Mouse (Mus musculus): ENCODE data around the gene Prkce.

Gene Prkce

DNA sequence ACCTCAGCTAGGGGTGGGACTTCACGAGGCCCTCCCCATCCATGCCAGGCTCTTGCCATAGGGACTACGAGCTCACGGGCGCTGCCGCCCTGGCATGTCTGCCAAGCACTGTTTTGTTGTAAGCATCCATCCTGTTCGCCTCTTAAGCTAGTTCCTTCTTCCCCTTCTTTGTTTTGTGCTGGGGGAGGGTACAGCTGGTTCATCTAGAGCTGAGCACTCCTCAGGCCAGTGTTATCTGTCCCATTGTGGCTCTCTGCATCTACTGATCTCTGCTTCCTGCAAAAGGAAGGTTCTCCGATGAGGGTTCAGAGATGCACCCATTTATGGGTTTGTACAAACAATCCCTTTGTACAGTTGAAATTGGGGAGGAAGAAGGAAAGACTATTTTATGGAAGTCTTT lies 9.1 kb downstream of the Prkce start:
- DNase-seq (ENCODE audit: low spot score in 2 of 2), result no peak

DNA sequence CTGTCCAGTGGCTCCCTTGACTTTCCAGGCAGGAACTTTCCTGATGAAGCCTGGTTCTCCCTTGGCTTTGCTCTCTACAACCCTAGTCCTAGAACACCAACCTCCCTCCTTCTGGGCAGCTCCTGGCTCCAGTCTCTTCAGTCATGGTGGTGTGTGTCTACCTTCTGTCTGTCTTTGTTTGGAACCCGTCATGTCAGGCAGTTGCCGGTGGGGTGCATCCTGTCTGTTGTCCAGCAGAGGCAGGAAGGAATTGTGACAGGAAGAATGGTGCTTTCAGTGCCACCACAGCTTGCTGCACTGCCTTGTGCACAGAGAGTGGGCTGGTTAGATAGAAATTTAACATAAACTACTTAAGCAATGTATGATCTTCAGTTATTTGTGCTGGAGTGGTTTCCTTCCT lies 16.2 kb downstream of the Prkce start:
- no peak for DNase-seq (ENCODE audit: low spot score in 2 of 2)

DNA sequence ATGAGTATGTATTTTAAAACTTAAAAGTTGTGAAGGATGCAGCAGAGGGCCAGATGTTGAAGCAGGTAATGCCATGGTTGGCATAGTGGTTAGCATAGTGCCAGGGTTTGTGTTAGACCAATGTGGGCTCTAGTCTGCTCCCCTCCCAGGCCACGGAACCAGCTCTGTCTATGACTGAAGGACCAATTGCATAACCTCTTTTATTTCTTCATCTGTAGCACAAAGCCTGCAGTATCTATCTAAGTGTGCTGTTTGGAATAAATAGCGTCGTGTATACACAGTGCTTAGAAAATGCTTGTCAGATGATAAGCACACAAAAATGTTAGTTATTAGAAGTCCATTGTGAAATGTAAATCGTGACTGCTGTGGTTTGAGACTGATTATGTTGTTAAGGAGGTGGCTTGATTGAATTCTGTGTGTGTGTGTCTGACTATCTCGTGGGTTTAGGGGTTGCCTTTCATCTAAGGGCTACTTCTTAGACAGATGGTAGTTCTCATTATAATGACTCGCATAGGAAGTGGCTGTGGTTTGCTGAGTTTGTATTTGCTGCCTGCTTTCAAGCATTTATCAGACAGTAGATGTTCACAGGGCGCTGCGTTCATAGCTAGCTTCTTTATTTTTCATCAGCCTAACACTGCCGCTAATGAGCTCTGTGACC lies 17.1 kb downstream of the Prkce start:
- DNase-seq (ENCODE audit: low spot score in 2 of 2), result no peak

DNA sequence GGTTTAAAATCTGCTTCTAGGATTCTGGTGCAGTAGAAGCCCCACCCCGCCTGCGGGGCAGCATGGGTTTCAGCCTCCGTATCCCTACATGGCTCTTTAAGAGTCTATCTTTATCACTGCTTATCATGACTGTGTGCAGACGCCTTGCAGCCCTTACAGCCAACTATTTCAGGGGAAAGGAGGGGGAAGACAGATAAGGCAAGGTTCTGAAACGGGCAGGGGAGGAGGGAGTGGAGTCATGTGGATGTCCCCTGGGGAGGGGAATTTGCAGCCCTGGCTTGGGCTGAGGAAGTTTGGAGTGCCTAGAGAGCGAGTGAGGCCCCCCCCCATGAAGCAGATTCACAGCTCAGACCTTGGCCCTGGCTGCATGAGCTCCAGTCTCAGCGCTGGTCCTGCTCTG lies 18.0 kb downstream of the Prkce start:
- DNase-seq (ENCODE audit: low spot score in 2 of 2), result no peak

DNA sequence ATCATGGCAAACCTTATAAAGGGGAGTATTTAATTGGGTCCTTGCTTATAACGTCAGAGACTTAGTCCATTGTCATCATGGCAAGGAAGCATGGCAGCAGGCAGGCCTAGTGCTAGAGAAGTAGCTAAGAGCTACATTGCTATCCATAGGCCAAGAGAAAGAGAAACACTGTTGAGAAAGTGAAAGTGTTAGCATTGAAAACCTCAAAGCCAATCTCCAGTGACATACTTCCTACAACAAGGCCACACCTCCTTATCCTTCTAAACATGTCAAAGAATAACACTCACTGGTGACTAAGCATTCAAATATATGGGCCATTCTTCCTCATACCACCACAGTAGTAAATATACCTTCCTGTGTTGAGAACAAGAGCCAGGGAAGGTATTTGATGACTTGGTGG lies 20.2 kb downstream of the Prkce start:
- no peak for DNase-seq (ENCODE audit: low spot score in 2 of 2)

DNA sequence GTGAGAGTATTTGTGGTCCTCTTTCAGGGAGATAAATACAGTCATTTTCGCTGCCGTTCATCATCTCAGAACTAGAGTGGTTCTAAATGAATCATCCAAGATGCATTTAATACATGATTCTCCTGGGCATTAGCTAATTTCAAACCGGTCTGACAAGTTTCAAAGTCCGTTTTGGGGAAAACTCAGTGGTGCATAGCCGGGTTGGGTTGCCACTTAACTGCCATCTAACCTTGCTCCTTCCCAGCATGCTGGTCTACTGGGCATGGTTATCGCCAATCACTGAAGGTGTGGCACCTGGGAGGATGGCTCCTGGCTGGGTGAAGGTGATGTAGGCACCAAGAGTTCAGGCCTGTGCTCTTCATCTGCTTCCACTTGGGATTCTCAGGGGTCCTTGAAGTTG lies 26.4 kb downstream of the Prkce start:
- DNase-seq (ENCODE audit: low spot score in 2 of 2), result no peak

DNA sequence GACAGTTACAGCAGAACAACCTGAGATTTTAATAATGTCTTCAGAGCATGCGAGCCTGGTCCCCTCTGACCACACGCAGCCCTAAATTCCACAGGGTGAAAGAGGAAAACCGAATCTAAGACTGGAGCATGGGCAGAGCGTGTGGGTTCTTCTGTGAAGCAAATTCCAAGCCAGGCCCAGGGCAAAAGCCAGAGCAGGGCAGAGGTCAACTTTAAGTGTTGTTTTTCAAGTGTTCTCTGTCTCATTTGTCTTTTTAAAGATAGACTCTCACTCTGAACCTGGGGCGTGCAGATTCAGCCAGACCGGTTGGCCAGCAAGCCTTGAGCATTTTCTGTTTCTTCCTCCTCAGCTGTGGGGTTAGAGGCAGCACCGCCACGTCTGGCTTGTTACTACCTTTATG lies 27.3 kb downstream of the Prkce start:
- DNase-seq (ENCODE audit: low spot score in 2 of 2), result no peak

DNA sequence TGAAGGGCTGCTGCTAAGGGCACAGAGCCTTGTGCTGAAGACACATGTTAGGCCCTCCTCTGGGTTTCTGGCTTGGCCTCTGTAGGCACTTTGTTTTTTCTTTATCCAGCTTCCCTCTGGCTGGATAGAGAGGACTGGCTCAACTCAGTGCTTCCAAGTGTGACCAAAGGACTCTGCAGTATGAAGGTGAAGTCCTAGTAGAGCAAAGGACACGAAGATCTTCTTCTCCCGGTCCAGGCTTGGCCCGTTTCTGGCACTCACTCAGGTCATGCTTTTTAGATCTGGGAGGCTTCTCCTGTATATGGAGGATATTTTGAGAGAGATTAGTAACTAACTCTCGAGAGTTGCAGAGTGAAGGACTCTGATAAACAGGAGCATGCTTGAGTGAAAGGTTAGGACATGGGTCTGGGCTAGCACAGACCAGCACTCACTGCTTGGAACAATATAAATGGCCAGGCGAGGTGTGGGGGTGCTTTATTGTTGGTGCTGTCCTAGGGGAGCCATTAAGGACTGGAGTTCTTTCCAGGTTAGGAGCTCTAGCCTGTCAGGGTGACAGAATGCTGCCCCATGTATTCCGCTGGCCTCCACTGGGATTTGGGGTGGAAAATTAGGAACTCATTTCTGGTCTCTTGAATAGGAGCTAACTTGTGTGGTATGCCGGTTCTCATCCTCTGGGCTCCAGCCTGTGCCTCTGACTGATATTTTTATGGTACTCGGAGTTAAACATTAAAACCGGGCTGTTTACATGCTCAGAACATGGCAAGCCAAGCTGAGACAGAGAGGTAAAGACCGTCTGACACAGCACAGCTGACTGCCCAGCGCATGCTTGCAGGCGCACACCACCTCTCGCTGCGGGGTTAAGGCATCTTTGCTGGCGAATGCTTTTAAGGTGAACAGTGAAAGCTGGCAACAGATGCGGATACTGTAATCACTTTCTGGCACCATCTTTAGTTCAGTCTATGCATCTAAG lies 31.2 kb downstream of the Prkce start:
- no peak for DNase-seq (ENCODE audit: low spot score in 2 of 2)

DNA sequence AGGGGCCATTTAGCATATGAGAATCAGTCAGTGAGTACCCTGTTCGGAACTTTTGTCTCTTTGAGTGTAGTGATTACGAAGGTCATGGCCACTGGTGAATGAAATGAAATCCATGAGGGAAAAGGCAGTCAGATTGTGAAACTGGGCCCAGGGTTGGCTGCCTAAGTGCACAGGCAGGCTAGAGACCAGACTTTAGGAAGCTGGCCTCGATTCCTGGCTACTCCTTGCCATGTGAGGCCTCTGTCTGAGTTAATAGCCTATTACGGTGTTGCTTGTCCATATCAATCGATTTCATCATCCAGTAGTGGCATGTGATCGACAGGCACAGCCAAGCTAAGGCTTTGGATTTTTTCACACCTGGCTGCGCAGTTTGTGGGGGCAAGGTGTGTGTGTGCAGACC lies 34.4 kb downstream of the Prkce start:
- DNase-seq (ENCODE audit: low spot score in 2 of 2), result no peak

DNA sequence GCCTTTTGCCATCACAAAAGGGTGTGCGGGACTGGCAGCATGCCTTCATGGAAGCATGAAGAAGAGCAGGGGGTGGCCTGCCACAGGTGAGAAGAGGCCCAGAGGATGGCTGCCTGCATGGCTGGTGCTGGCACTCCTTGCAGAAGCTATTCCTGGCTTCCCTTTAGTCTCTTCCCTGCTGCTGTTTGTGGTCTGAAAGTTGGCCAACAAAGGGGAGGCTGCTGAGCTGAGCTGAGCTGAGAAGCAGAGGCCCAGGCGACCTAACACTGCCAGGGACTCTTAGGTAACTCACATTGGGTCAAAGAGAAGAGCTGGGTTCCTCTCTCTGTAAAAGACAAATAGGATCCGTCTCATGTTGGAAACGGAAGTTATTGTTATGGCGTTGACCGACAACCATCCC lies 35.4 kb downstream of the Prkce start:
- DNase-seq (ENCODE audit: low spot score in 2 of 2), result no peak

DNA sequence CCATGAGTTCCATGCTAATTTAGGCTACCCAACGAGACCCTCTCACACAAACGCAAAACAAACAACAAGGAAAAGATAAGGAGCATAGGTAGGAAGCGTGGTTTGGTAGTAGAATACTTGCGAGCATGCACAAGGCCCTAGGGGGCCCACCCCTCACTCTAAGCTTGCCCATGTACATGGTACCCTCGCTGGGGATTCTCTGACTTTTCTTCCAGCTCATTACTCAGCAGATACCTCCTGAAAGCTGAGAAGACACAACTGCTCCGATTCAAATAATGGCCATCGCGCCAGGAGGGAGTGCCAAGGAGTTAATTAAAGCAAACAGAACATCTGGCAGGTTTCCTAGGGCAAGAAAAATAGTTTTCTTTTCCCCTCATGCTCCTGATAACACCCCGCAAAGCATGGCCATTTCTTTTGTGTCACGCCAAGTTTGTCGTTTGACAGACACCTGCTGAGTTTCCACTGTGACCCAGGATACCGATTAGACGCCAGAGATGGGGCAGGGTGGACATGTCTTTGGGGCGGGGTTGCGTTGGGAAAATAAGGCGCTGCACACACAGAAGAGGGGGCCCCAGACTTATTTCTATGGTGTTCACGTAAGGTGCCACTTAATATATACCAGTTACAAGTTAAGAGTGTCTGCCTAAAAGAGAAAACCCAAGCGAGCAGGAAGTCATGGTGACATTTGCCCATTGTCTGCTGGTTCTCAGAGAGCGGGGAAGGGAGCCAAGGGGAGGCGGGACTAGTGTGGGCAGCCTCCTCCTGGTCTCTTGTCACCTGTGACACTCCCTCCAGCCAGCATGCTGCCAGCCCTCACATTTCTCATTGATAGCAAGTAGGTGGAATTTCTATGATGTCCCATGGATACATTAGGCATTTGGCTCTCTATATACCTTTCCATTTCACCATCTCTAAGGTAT lies 36.2 kb downstream of the Prkce start:
- DNase-seq (ENCODE audit: low spot score in 2 of 2), result no peak

DNA sequence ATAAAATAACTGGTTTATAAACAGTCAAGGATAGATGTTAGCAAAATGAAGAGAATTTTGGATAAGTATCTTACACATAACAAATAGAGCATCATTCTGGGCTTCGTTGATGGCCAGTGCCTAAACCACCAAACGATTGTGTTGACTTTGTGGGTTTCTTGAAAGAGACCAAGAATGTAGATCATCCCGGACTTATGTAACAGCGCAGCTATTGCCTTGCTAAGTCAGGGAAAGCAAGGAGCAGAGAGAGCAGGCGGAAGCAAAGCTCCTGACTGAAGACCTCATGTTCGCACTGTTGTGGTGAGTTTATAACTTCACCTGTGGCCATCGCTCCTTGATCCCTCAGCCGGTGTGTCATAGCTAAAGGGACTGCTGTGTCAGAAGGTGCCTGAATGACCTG lies 38.7 kb downstream of the Prkce start:
- no peak for DNase-seq (ENCODE audit: low spot score in 2 of 2)

DNA sequence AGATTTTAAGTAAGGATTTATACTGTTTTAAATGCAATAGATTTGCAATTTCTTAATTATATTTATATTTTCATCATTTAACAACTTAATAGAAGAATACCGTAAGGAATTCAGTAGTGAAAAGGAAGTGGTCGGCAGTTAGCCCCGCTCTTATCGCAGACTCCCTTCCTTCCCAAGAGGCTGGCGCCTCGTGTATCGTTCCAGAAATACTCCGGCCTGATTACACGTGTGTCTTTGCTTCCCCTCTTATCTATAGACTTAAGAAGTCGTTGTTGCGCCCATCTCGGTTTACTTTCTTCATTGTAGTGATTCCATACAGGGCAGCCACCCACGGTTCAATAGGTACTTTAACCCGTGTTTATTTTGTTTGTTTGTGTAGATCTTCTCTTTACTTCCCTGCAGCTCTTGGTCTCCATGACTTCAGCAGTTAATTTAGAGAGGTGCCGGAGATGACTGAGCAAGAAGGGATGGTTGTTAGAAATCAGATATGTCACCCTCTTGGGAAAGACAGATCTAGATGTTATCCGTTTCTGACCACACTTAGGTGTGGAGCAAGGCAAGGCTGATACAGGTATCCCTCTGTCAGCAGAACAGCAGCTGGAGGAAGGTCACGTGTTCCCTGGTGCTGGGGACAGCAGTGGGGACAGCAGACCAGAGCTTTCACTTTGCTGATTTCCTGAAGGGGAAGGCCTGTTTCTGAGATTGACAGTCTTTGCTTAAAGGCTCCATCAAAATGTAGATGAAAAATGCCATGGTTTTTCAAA lies 40.7 kb downstream of the Prkce start:
- DNase-seq (ENCODE audit: low spot score in 2 of 2), result no peak

DNA sequence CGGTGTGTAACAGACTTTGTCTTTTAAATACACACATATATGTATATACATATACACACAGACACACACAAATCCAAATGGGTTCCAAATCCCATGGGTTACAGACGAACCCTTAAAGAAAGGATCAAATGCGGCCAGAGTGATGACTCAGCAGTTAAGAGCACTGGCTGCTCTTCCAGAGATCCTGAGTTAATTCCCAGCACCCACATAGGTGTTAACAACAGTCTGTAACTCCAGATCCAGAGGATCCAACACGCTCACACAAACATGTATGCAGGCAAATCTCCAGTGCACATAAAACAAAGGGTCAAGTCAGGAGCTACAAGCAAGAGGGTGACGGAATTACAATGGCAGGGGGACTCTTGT lies 41.2 kb downstream of the Prkce start:
- DNase-seq (ENCODE audit: low spot score in 2 of 2), result no peak

DNA sequence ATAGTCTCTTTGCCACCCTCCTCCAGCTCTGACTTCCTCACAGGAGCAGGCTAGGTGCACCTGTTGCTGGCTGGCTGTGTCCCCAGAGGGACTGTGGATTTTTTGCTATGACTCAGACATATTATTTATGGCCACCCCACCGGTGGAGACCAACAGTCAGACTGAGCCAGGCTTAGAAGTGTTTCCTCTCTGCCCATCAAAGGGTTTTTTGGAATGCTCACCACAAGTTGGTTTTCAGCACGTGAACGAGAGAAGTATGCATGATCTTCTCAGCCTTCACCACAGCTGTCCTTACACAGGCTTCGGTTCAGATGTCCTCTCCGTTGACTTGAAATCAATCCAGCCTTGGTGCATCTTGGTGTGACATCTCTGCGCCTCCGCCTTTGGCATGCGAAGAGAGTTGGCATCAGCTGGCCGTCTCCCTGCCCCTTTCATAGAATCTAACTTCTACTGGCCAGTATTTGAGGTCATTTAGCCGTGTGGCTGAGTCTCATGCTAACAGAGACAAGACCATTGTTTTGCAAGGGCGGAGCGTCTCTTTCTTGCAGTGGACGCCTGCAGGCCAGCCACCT lies 42.2 kb downstream of the Prkce start:
- DNase-seq (ENCODE audit: low spot score in 2 of 2), result no peak

DNA sequence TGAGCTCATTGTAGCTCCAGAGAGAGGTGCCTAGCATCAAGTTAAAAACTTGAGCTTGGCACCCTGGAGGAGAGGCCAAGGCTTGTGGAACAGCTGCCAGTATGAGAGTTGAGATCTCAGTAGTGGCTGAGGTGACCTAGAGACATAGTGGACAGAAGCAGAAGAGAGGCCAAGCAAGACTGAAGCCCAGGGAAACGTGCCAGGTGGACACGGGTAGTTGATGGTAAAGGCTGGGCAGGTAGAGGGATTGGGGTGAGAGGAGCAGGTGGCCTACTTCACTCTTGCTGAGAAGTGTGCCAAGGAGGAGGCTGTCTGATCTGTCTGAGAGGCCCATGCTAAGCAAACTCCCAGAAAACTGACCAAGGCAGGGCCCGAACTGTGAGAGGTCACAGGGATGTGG lies 44.6 kb downstream of the Prkce start:
- DNase-seq (ENCODE audit: low spot score in 2 of 2), result no peak

DNA sequence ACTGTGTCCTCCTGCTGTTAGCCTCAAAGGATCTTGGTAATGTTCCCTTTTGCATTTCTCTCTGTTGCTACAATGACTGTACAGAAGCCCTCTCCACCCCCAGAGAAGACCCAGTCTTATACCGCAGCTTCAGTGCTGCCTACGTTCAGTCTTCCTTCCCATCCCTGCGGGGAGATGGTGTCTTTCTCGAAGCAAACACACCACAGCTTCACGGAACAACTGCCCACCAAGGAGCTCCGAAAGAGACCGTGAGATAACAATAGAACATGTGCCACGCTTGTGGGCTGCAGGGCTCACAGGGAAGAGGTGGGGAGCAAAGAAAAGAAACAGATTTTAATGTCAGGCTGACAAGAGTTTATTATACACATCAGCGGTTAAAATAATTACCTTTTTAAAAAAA lies 46.7 kb downstream of the Prkce start:
- no peak for DNase-seq (ENCODE audit: low spot score in 2 of 2)

DNA sequence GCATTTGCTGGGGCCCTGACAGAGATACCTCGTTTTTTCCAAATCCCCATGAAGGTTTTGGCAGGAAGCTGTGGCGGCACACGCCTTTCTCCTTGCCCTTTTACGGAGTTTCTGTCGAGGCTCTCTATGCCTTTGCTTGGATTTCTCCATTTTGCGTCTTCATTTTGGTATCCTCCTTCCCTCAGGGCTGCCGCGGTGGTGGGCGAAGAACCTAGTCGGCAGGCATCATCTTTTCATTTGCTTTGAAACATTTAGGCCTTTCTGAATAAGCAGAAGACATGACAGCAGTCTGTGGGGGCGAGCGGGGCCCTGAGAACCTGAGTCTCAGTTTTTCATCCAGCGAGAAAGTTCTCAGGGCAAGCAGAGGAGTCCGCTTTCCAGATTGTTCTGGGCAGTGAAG lies 47.2 kb downstream of the Prkce start:
- DNase-seq (ENCODE audit: low spot score in 2 of 2), result no peak

DNA sequence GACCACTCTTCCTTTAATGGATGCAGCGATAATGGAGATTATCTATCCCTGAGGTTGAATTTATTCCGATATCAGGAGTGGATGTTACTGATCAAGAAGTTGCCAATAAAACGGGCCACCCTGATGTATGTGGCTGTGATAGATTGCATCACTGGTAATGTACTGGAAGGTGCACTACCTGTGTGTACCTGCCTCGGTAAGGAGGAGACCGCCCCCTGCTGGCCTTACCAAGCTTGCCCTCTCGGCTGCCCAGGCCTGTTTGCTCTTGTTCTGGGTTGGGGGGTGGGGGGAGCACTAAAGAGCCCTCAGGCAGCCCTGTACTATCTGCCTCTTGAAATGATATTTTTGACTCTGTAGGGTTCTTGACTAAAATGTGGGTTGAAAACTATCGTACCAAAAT lies 48.2 kb downstream of the Prkce start:
- DNase-seq (ENCODE audit: low spot score in 2 of 2), result peak in 1 of 2 experiments; percentile 32

DNA sequence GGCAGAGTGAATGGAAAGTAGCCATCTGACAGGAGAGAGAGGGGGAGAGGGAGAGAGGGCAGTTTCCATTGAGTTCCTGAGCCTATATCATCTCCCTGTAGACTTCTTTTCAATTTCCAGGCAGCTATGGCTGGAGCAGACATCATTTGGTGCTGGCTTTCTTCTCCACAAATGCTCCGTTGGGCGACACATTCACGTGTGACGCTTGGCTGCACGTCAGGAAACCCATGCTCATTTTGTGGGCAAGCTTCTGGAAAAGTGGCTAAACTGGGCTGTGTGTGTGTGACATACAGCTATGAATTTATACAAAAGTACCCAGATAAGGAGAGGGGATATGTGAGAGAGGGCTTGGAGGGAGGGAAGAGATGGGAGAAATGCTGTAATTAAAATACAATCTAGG lies 49.9 kb downstream of the Prkce start:
- no peak for DNase-seq (ENCODE audit: low spot score in 2 of 2)

DNA sequence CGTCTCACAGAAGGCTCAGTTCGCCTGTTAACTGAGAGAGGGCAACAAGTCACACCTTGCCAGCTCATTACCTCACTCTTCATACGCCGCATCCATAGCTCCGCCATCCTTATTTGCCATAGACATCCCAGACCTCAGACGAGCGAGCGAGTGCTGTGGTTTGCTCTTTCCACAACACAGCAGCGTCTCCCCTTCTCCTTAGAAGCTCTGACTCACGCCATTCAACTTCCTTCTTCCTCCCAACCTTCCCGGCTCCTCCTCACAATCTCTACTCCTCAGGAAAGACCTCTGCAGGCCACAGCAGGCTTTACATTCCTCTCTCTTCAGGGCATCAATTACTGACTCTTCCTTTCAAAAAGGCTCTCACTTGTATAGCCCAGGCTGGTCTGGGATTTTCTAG lies 51.0 kb downstream of the Prkce start:
- DNase-seq (ENCODE audit: low spot score in 2 of 2), result no peak

Measured in urinary bladder, adult 18-20 months (tissue).